Comparison of ENCODE assay signal across 11 mouse cellular contexts in the genomic region with DNA sequence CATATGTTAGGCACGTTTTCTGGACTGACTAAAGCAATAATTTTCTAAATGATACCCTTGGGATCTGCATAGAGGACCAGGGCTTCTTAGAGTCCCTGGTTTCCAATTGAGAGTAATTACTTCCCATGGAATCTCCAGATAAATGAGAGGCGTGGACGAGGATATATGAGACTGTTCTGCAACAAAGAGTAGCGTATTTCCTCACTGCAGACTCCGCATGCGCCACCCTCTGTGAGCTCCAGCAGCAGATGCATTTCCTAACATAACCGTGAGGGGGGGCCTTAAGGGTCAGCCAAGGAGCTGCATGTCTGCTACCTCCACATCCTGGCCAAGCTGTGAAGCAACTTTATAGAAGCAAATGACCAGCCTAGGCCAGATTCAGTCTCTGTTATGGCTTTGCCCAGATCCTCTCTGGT.
DNase-seq lines count a peak whose midpoint lies in the region; ATAC-seq and TF ChIP-seq lines count a peak whose summit lies in the region.
"Had no signal": no experiment of that assay in that cellular context is flagged by ENCODE, and none has a peak within 500 bp of the region (broad histone marks: within the 10 kb centered on the region; RNA-seq: fewer than 3 reads in every experiment).

No protein-coding gene starts in this region.

- H3K27ac ChIP-seq in limb, embryonic 14.5 days (replicated peaks; ENCODE audit: low read depth, low read length): no peak overlapping the region
- H3K27ac ChIP-seq in limb, embryonic 10.5 days: no peak overlapping the region
- H3K27ac ChIP-seq in forebrain, postnatal 0 days (ENCODE audit: low read depth, low read length): no peak overlapping the region
- no peak overlapping the region for H3K27ac ChIP-seq in liver, postnatal 0 days (ENCODE audit: low read depth)
- H3K27ac ChIP-seq: liver, embryonic 14.5 days had no signal

- peak; percentile 17 for DNase-seq in limb, embryonic 14.5 days (ENCODE audit: low spot score)
- no peak for DNase-seq in limb, embryonic 10.5 days (ENCODE audit: low spot score)
- DNase-seq in brain, embryonic 14.5 days (ENCODE audit: low read depth): peak; percentile 64
- peak; percentile 29 for DNase-seq in forebrain, postnatal 0 days
- peak; percentile 53 for DNase-seq in mesoderm, embryonic 11.5 days (ENCODE audit: low read depth, low spot score)
- no peak for DNase-seq in cerebellum, adult 11-12 months
- no peak for DNase-seq in liver, postnatal 0 days
- DNase-seq: gastrocnemius, postnatal 36 days; thymus, adult 2 months had no signal

- no peak overlapping the region for H3K9ac ChIP-seq in limb, embryonic 14.5 days (ENCODE audit: low read depth, low read length, severe bottlenecking)
- H3K9ac ChIP-seq in forebrain, postnatal 0 days: no peak overlapping the region
- no peak overlapping the region for H3K9ac ChIP-seq in liver, postnatal 0 days (replicated peaks)
- H3K9ac ChIP-seq: liver, embryonic 14.5 days had no signal

- TF ChIP-seq EP300 in liver, postnatal 0 days (IDR thresholded peaks at IDR 0.05; ENCODE audit: low read depth): no peak

- no peaks in the 10 kb centered on the region; the same call in 1 of the 2 replicates for H3K36me3 ChIP-seq in limb, embryonic 14.5 days (ENCODE audit: control insufficient read depth, insufficient read depth, low read length)
- peaks cover 19% of the 10 kb centered on the region for H3K36me3 ChIP-seq in limb, embryonic 10.5 days
- H3K36me3 ChIP-seq in forebrain, postnatal 0 days (ENCODE audit: insufficient read depth): peaks cover 3% of the 10 kb centered on the region; the same call in 1 of the 2 replicates
- peaks cover 11% of the 10 kb centered on the region for H3K36me3 ChIP-seq in liver, postnatal 0 days (replicated peaks; ENCODE audit: insufficient read depth, low read length)

- 44% methylated on average over 7 of the region's 7 CpGs for WGBS in limb, embryonic 14.5 days
- 58% methylated on average over 7 of the region's 7 CpGs for WGBS in limb, embryonic 10.5 days
- WGBS in forebrain, postnatal 0 days: 58% methylated on average over 7 of the region's 7 CpGs
- 78% methylated on average over 7 of the region's 7 CpGs for WGBS in liver, postnatal 0 days (ENCODE audit: insufficient replicate concordance)

- H3K9me3 ChIP-seq in limb, embryonic 14.5 days (ENCODE audit: control insufficient read depth, low read length): no peaks in the 10 kb centered on the region
- H3K9me3 ChIP-seq in limb, embryonic 10.5 days (replicated peaks): no peaks in the 10 kb centered on the region
- H3K9me3 ChIP-seq in forebrain, postnatal 0 days (ENCODE audit: low read length): no peaks in the 10 kb centered on the region
- no peaks in the 10 kb centered on the region for H3K9me3 ChIP-seq in liver, postnatal 0 days (ENCODE audit: low read length)

- no peak overlapping the region for H3K4me3 ChIP-seq in limb, embryonic 14.5 days (replicated peaks; ENCODE audit: low read length)
- H3K4me3 ChIP-seq in limb, embryonic 10.5 days: no peak overlapping the region
- no peak overlapping the region for H3K4me3 ChIP-seq in forebrain, postnatal 0 days (ENCODE audit: low read depth, low read length)
- H3K4me3 ChIP-seq in liver, postnatal 0 days (ENCODE audit: low read depth, low read length): no peak overlapping the region

- no peak for TF ChIP-seq CTCF in brain, embryonic 14.5 days (IDR thresholded peaks at IDR 0.05; ENCODE audit: borderline replicate concordance, extremely low read depth, insufficient read depth, insufficient read length)
- TF ChIP-seq CTCF in forebrain, postnatal 0 days (IDR thresholded peaks at IDR 0.05; ENCODE audit: low read depth): peak; percentile 32; the same call in 1 of the 2 replicates
- no peak for TF ChIP-seq CTCF in liver, postnatal 0 days (IDR thresholded peaks at IDR 0.05; ENCODE audit: low read depth)

- H3K4me2 ChIP-seq in limb, embryonic 14.5 days (replicated peaks; ENCODE audit: low read depth, low read length, severe bottlenecking): no peak overlapping the region
- 0 out of 2 replicates have a peak overlapping the region, but pooled peaks have one; percentile 6 for H3K4me2 ChIP-seq in forebrain, postnatal 0 days (ENCODE audit: low read depth)
- no peak overlapping the region for H3K4me2 ChIP-seq in liver, postnatal 0 days (ENCODE audit: low read depth, low read length)

- H3K27me3 ChIP-seq in limb, embryonic 14.5 days (ENCODE audit: control insufficient read depth, insufficient read depth, low read length): no peaks in the 10 kb centered on the region
- H3K27me3 ChIP-seq in limb, embryonic 10.5 days (ENCODE audit: low read depth, poor library complexity, severe bottlenecking): no peaks in the 10 kb centered on the region
- no peaks in the 10 kb centered on the region for H3K27me3 ChIP-seq in forebrain, postnatal 0 days (ENCODE audit: insufficient read depth, low read length)
- no peaks in the 10 kb centered on the region for H3K27me3 ChIP-seq in liver, postnatal 0 days (ENCODE audit: insufficient read depth, low read length)
- H3K27me3 ChIP-seq: Patski had no signal

- no peaks in the 10 kb centered on the region; the same call in 1 of the 2 replicates for H3K4me1 ChIP-seq in limb, embryonic 14.5 days (ENCODE audit: control insufficient read depth, insufficient read depth, low read length)
- peaks cover 14% of the 10 kb centered on the region for H3K4me1 ChIP-seq in limb, embryonic 10.5 days
- no peaks in the 10 kb centered on the region for H3K4me1 ChIP-seq in forebrain, postnatal 0 days (ENCODE audit: insufficient read depth)
- H3K4me1 ChIP-seq in liver, postnatal 0 days (ENCODE audit: insufficient read depth): no peaks in the 10 kb centered on the region

- ATAC-seq in limb, embryonic 14.5 days (ENCODE audit: low FRiP score, low read depth): no peak
- peak; percentile 48 for ATAC-seq in forebrain, postnatal 0 days
- ATAC-seq in liver, postnatal 0 days: no peak
- ATAC-seq: Patski had no signal

- TF ChIP-seq POLR2A in limb, embryonic 14.5 days (IDR thresholded peaks at IDR 0.05; ENCODE audit: borderline replicate concordance, extremely low read depth, insufficient read depth, insufficient read length): no peak
- TF ChIP-seq POLR2A in brain, embryonic 14.5 days (IDR thresholded peaks at IDR 0.05; ENCODE audit: borderline replicate concordance, extremely low read depth, insufficient read depth, insufficient read length, poor library complexity, severe bottlenecking): no peak

Comparison
In these comparisons a context has a peak if more than half of its experiments do, and no peak if none do; other contexts are left out.
1. DNase-seq: peak in limb, embryonic 14.5 days (single experiment), brain, embryonic 14.5 days (single experiment), forebrain, postnatal 0 days (single experiment) and mesoderm, embryonic 11.5 days (single experiment); none in limb, embryonic 10.5 days (single experiment), cerebellum, adult 11-12 months (single experiment) and liver, postnatal 0 days (single experiment).